Mouse (Mus musculus): ENCODE data around the gene Spata1.

DNA sequence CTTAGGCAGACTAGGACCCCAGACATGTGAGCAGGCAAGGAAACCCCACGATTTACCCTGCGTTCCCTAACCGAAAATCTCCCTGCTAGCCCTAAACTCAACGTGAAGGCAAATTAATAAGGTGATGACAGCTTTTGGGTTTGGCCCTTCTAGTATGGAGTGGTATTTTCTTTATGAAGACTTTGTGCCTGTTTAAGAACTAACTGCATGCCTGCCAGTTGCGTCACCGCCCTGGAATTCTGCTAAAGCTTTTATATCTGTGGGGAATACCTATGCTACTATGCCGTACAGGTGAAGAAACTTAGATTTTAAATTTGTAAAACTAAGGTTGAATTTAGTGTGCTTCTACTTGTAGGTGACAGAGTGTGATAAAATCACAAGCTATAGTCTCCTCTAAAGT is 87.1 kb downstream of the Spata1 start:
- no peak for TF ChIP-seq USF1 (IDR thresholded peaks at IDR 0.05; ENCODE audit: low read depth)
- TF ChIP-seq CTCF (IDR thresholded peaks at IDR 0.05; ENCODE audit: control insufficient read depth, insufficient read depth, insufficient read length) = no peak
